Mouse (Mus musculus): ENCODE data around the gene Fam189a2. TPM values are rescaled to one million over a fixed set of nuclear protein-coding genes. Genes with fewer than 3 reads are reported as not detected.

Fam189a2 gene
- polyA plus RNA-seq, 1 experiment: 4.8 TPM

DNA sequence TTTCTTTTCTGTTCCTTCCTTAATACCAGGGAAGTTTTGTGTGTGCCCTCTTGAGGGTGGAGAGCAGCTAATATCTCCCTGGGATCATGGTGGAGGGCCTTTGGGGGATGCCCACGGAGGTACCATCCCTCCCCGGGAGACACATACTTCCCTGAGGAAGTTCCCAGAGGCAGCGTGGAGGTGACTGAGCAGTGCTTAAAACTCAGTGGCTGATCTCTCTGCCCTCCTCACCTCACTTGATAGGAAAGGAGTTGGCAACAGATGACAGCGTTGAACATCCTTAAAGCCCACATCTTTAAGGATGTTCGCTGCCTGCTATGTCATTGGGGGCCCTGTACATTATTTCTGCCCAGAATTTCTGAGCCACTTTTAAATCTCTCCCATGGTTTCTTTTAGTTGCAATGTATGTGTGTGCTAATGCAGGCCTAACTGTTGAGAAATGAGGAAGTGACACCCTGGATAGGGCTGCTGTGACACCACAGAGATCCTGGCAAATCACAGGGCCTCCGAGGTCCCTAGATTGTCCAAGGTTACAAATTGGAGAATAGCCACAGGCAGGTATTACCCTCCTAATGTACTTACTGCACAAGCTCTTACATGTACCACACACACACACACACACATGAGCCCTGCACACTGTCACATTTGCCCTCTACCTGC is 84.7 kb downstream of the Fam189a2 start:
- 66% methylated on average over 6 of the region's 6 CpGs for WGBS

DNA sequence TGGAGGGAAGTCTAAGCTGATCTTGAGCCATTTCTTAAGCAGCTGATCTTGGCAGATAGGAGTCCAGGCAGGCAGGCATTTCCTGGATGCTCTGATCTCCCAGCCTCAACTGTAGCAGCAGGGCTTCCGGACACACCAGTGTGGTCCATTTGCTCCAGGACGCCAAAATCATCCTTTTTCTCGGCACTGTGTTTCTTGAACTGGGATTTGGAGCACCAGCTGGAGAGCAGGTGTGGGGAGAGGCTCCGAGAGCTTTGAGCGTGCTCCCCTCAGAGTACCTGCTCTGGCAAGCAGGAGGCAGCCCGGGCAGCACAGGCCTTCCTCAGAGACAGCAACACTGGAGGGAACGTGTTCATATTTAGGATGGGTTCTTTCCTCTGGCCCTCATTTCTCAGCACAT is 87.9 kb downstream of the Fam189a2 start:
- H3K4me1 ChIP-seq (replicated peaks; ENCODE audit: control insufficient read depth, insufficient read depth, low read length): no peaks in the 10 kb centered on the region
- H3K36me3 ChIP-seq (ENCODE audit: control insufficient read depth, insufficient read depth, low read length): no peaks in the 10 kb centered on the region
- 88% methylated on average over 7 of the region's 7 CpGs for WGBS
- H3K27me3 ChIP-seq (ENCODE audit: control insufficient read depth, insufficient read depth, low read length): no peaks in the 10 kb centered on the region
- no peak overlapping the region for H3K27ac ChIP-seq (ENCODE audit: control insufficient read depth, insufficient read depth, low read length)
- no peak overlapping the region for H3K4me3 ChIP-seq (ENCODE audit: control insufficient read depth, insufficient read depth, low read length)
- TF ChIP-seq POLR2A (IDR thresholded peaks at IDR 0.05; ENCODE audit: control insufficient read depth, extremely low read depth, insufficient read depth, low read length, poor library complexity) (no peak), CTCF (IDR thresholded peaks at IDR 0.05; ENCODE audit: borderline replicate concordance, control insufficient read depth, extremely low read depth, insufficient read depth, low read length, poor library complexity) (no peak)
- no peak for DNase-seq

More for the DNA sequence above, 84.7 kb downstream of the Fam189a2 start:
- Histone ChIP-seq H3K36me3 (ENCODE audit: control insufficient read depth, insufficient read depth, low read length) (no peaks in the 10 kb centered on the region), H3K4me1 (replicated peaks; ENCODE audit: control insufficient read depth, insufficient read depth, low read length) (no peaks in the 10 kb centered on the region), H3K27ac (ENCODE audit: control insufficient read depth, insufficient read depth, low read length) (no peak overlapping the region), H3K27me3 (ENCODE audit: control insufficient read depth, insufficient read depth, low read length) (no peaks in the 10 kb centered on the region), H3K4me3 (ENCODE audit: control insufficient read depth, insufficient read depth, low read length) (no peak overlapping the region)
- DNase-seq: no peak
- TF ChIP-seq CTCF (IDR thresholded peaks at IDR 0.05; ENCODE audit: borderline replicate concordance, control insufficient read depth, extremely low read depth, insufficient read depth, low read length, poor library complexity): no peak
- TF ChIP-seq POLR2A (IDR thresholded peaks at IDR 0.05; ENCODE audit: control insufficient read depth, extremely low read depth, insufficient read depth, low read length, poor library complexity): no peak

DNA sequence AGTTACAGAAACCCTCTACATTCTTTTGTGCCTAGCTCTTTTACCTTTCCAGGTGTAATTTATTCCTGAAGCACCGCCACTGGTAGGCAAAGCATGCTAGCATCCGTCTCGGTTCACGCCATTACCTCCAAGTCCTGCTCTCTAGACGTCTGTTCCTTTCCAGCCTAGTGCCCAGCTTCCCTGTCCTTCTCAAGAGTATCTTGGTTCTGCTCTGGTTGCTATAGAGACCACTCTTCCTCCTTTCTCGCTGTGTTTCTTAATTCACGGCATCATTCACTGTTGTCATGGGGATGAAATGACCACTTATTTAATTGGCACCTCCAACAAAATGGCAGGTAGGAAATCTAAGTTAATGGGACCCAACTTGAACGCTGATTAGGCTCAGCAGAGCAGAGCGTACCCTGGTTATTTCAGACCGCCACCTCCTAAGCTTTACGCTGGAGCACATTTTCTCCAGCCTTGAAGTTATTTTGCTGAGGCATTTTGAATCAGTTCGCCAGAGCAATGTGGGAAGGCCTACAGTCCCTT is 89.3 kb downstream of the Fam189a2 start:
- H3K4me1 ChIP-seq (replicated peaks; ENCODE audit: control insufficient read depth, insufficient read depth, low read length): no peaks in the 10 kb centered on the region
- H3K27me3 ChIP-seq (ENCODE audit: control insufficient read depth, insufficient read depth, low read length): no peaks in the 10 kb centered on the region
- no peak for DNase-seq
- H3K36me3 ChIP-seq (ENCODE audit: control insufficient read depth, insufficient read depth, low read length): no peaks in the 10 kb centered on the region
- 87% methylated on average over 12 of the region's 12 CpGs for WGBS
- TF ChIP-seq CTCF (IDR thresholded peaks at IDR 0.05; ENCODE audit: borderline replicate concordance, control insufficient read depth, extremely low read depth, insufficient read depth, low read length, poor library complexity) (no peak), POLR2A (IDR thresholded peaks at IDR 0.05; ENCODE audit: control insufficient read depth, extremely low read depth, insufficient read depth, low read length, poor library complexity) (no peak)
- H3K27ac ChIP-seq (ENCODE audit: control insufficient read depth, insufficient read depth, low read length): no peak overlapping the region
- H3K4me3 ChIP-seq (ENCODE audit: control insufficient read depth, insufficient read depth, low read length): no peak overlapping the region

DNA sequence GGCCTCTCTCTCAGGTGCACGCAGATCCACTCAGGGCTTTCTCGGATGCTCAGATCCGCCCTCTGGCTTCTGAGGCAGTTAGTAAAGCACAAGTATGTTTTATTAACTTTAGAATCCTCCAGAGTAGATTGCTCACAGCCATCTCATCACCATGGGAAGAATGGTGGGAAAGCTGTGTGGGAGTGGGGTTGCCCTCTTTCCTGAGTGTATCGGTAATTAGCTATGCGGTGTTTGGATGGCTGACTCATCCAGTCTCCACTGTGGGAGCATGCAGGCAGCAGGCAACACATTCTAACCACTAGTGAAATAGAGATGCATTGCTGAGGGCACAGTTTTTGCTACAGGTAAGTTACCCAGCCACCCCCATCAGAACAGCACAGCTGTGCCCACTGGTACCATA is 100.0 kb downstream of the Fam189a2 start:
- Histone ChIP-seq H3K4me3 (ENCODE audit: control insufficient read depth, insufficient read depth, low read length) (no peak overlapping the region), H3K4me1 (replicated peaks; ENCODE audit: control insufficient read depth, insufficient read depth, low read length) (no peaks in the 10 kb centered on the region), H3K27ac (ENCODE audit: control insufficient read depth, insufficient read depth, low read length) (no peak overlapping the region), H3K36me3 (ENCODE audit: control insufficient read depth, insufficient read depth, low read length) (no peaks in the 10 kb centered on the region), H3K27me3 (ENCODE audit: control insufficient read depth, insufficient read depth, low read length) (no peaks in the 10 kb centered on the region)
- 98% methylated on average over 5 of the region's 5 CpGs for WGBS
- TF ChIP-seq CTCF (IDR thresholded peaks at IDR 0.05; ENCODE audit: borderline replicate concordance, control insufficient read depth, extremely low read depth, insufficient read depth, low read length, poor library complexity): no peak
- DNase-seq: no peak

DNA sequence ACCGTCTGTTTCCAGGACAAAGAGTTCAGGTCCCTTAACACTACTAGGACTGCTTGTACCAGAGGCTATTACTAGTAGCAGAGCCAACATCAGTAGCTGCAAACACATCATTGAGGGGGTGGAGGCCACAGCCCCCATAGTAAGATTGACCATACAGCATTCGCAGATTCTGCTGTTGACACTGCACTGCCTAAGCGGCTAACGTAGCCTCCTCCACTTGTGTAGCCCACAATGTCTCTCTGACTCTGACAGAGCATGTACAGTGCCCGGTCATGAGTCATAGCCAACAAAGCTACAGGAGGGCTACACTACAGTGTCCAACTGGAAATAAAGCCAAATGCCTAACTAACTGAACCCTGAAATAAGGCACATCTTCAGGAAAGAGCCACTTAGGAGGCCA is 105.3 kb downstream of the Fam189a2 start:
- no peak for TF ChIP-seq CTCF (IDR thresholded peaks at IDR 0.05; ENCODE audit: borderline replicate concordance, control insufficient read depth, extremely low read depth, insufficient read depth, low read length, poor library complexity)
- TF ChIP-seq POLR2A (IDR thresholded peaks at IDR 0.05; ENCODE audit: control insufficient read depth, extremely low read depth, insufficient read depth, low read length, poor library complexity): no peak
- 96% methylated on average over 5 of the region's 5 CpGs for WGBS
- Histone ChIP-seq H3K36me3 (ENCODE audit: control insufficient read depth, insufficient read depth, low read length) (no peaks in the 10 kb centered on the region), H3K27ac (ENCODE audit: control insufficient read depth, insufficient read depth, low read length) (no peak overlapping the region), H3K27me3 (ENCODE audit: control insufficient read depth, insufficient read depth, low read length) (no peaks in the 10 kb centered on the region), H3K4me3 (ENCODE audit: control insufficient read depth, insufficient read depth, low read length) (no peak overlapping the region), H3K4me1 (replicated peaks; ENCODE audit: control insufficient read depth, insufficient read depth, low read length) (no peaks in the 10 kb centered on the region)
- DNase-seq: no peak

DNA sequence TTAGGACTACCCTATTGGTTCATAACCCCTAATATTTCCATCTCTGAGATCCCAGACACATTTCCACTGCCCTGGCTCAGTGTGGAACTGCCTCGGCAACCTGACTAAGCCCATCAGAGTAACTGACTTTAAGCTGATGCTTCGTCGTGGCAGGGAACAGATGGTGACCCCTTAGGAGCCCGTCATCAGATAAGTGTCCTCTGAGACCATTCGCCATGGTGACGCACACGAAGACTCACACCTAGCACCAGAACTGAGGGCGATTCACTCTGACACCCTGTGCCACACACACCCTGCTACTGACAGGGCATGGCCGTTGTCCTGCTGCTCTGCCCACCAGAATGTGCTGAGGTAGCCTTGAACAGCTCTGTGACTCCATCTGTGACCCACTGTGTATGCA is 106.0 kb downstream of the Fam189a2 start:
- Histone ChIP-seq H3K4me3 (ENCODE audit: control insufficient read depth, insufficient read depth, low read length) (no peak overlapping the region), H3K36me3 (ENCODE audit: control insufficient read depth, insufficient read depth, low read length) (no peaks in the 10 kb centered on the region), H3K4me1 (replicated peaks; ENCODE audit: control insufficient read depth, insufficient read depth, low read length) (no peaks in the 10 kb centered on the region), H3K27me3 (ENCODE audit: control insufficient read depth, insufficient read depth, low read length) (no peaks in the 10 kb centered on the region), H3K27ac (ENCODE audit: control insufficient read depth, insufficient read depth, low read length) (no peak overlapping the region)
- DNase-seq: no peak
- 94% methylated on average over 9 of the region's 9 CpGs for WGBS
- no peak for TF ChIP-seq POLR2A (IDR thresholded peaks at IDR 0.05; ENCODE audit: control insufficient read depth, extremely low read depth, insufficient read depth, low read length, poor library complexity)
- TF ChIP-seq CTCF (IDR thresholded peaks at IDR 0.05; ENCODE audit: borderline replicate concordance, control insufficient read depth, extremely low read depth, insufficient read depth, low read length, poor library complexity): no peak

DNA sequence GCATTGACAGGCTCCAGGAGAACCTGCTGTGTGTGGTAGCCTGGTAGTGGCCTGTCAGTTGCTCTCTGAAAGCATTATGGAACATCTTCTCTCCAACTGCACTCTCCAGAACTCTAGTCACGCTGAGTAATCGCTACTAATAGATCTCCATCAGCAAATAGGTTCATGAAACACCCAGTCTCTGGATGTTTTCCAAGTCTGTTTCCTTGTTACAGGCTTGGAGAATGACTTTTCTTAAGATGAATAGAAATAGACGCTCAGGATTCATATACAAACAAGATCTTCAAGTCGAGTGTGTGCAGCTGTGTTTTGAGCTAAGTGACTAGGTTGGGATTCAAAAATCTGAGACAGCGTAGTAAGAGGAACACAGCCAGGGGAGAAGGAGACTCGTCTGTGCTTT is 106.8 kb downstream of the Fam189a2 start:
- no peak overlapping the region for H3K4me3 ChIP-seq (ENCODE audit: control insufficient read depth, insufficient read depth, low read length)
- no peaks in the 10 kb centered on the region for H3K4me1 ChIP-seq (replicated peaks; ENCODE audit: control insufficient read depth, insufficient read depth, low read length)
- no peaks in the 10 kb centered on the region for H3K36me3 ChIP-seq (ENCODE audit: control insufficient read depth, insufficient read depth, low read length)
- H3K27me3 ChIP-seq (ENCODE audit: control insufficient read depth, insufficient read depth, low read length): no peaks in the 10 kb centered on the region
- 87% methylated on average over 6 of the region's 6 CpGs for WGBS
- DNase-seq: no peak
- no peak overlapping the region for H3K27ac ChIP-seq (ENCODE audit: control insufficient read depth, insufficient read depth, low read length)
- TF ChIP-seq CTCF (IDR thresholded peaks at IDR 0.05; ENCODE audit: borderline replicate concordance, control insufficient read depth, extremely low read depth, insufficient read depth, low read length, poor library complexity) (no peak), POLR2A (IDR thresholded peaks at IDR 0.05; ENCODE audit: control insufficient read depth, extremely low read depth, insufficient read depth, low read length, poor library complexity) (no peak)

Other genes with a start within 250 kb of the Fam189a2 start
- 4.5 and 5.5 TPM in 2 replicates for gene Tjp2, start 194.0 kb upstream of the Fam189a2 start, polyA plus RNA-seq (2012; rRNA removed)
- 22.5 and 24.5 TPM in 2 replicates for gene Fxn, start 249.6 kb upstream of the Fam189a2 start, polyA plus RNA-seq (2012; rRNA removed)

All from thymus, adult 2 months (tissue).